ENCODE assay signal across 23 mouse cellular contexts in genomic region chr19:37699711-37700110, GRCm38 (mm10). TPM values are rescaled to one million over a fixed set of nuclear protein-coding genes. Genes with fewer than 3 reads are reported as not detected.
"Had no signal": no experiment of that assay in that cellular context is flagged by ENCODE, and none has a peak within 500 bp of the region (broad histone marks: within the 10 kb centered on the region; RNA-seq: fewer than 3 reads in every experiment).

No protein-coding gene starts in this region.

- H3K9me3 ChIP-seq: lung, embryonic 15.5 days; megakaryocyte, embryonic 14.5 days; midbrain, embryonic 12.5 days; midbrain, embryonic 15.5 days; neural tube, embryonic 12.5 days; stomach, embryonic 15.5 days had no signal

- H3K36me3 ChIP-seq: lung, embryonic 15.5 days; midbrain, embryonic 12.5 days; midbrain, embryonic 15.5 days; neural tube, embryonic 12.5 days; stomach, embryonic 15.5 days had no signal

- DNase-seq: liver, postnatal 0 days; lung, adult 2 months; lung, postnatal 14 days; lung, postnatal 36 days; right cerebral cortex, postnatal 14 days; thymus, adult 2 months; thymus, postnatal 25 days; thymus, postnatal 4 days had no signal

- ATAC-seq: liver, postnatal 0 days; lung, postnatal 0 days; midbrain, embryonic 15.5 days had no signal

- H3K27ac ChIP-seq: lung, embryonic 15.5 days; macrophage; midbrain, embryonic 12.5 days; midbrain, embryonic 15.5 days; neural tube, embryonic 12.5 days; stomach, embryonic 15.5 days; stomach, postnatal 0 days had no signal

- H3K9ac ChIP-seq: liver, postnatal 0 days; lung, embryonic 15.5 days; midbrain, embryonic 12.5 days; midbrain, embryonic 15.5 days; neural tube, embryonic 12.5 days; stomach, embryonic 15.5 days had no signal

RNA-seq across cellular contexts. Expression of gene Cyp26a1, which starts 2.1 kb away (rescaled TPM):
- total RNA-seq: midbrain, postnatal 0 days; monocyte, adult 5-6 weeks; neutrophil, adult 5-6 weeks had no signal
- polyA plus RNA-seq: macrophage; midbrain, embryonic 15.5 days; neural tube, embryonic 14.5 days had no signal

RNA-seq across cellular contexts. Expression of gene Cyp26c1, which starts 14.3 kb away (rescaled TPM):
- total RNA-seq: megakaryocyte progenitor cell, adult 5-6 weeks; midbrain, postnatal 0 days; monocyte, adult 5-6 weeks; neutrophil, adult 5-6 weeks had no signal
- polyA plus RNA-seq: liver, postnatal 0 days; lung, embryonic 15.5 days; lung, postnatal 0 days; macrophage; midbrain, embryonic 12.5 days; midbrain, embryonic 15.5 days; midbrain, postnatal 0 days; neural tube, embryonic 12.5 days; neural tube, embryonic 14.5 days; stomach, postnatal 0 days; testis, adult 2 months had no signal
